20 mouse cellular contexts compared by ENCODE assay signal in the genomic region with DNA sequence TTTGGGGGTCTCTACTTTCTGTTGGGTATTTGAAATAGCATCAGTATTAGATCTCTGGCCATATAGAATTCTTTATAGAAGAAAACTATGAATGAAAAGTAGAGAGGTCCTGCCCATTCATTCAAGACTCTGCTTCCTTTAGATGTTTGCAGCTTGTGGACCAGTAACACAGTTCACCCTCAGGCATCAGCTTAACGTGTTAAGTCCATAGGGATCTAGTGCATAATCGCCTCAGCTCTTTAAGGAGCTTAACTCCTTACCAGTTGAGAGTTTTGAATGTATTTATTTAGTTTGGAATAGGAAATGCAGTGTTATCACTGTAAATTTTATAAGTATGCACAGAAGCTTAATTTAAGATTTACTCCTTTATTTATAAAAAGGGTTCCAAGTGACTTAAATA.
"Had no signal": no experiment of that assay in that cellular context is flagged by ENCODE, and none has a peak within 500 bp of the region (broad histone marks: within the 10 kb centered on the region; RNA-seq: fewer than 3 reads in every experiment).

No protein-coding gene starts in this region.

- H3K27me3 ChIP-seq: liver, embryonic 13.5 days; liver, embryonic 15.5 days; midbrain, embryonic 13.5 days; neural tube, embryonic 13.5 days; neural tube, embryonic 15.5 days had no signal

- H3K4me2 ChIP-seq: liver, embryonic 11.5 days; liver, embryonic 13.5 days; liver, embryonic 15.5 days; lung, embryonic 14.5 days; midbrain, embryonic 13.5 days; neural tube, embryonic 13.5 days; neural tube, embryonic 15.5 days had no signal

- H3K36me3 ChIP-seq: liver, embryonic 15.5 days had no signal

- H3K4me1 ChIP-seq: neural tube, embryonic 13.5 days had no signal

- H3K9ac ChIP-seq: liver, embryonic 13.5 days; liver, embryonic 15.5 days; liver, postnatal 0 days; lung, embryonic 14.5 days; midbrain, embryonic 13.5 days; neural tube, embryonic 13.5 days; neural tube, embryonic 15.5 days had no signal

- H3K9me3 ChIP-seq: liver, embryonic 13.5 days; liver, embryonic 15.5 days; midbrain, embryonic 10.5 days; midbrain, embryonic 13.5 days; neural tube, embryonic 13.5 days; neural tube, embryonic 15.5 days had no signal

- DNase-seq: liver; liver, embryonic 13.5 days; liver, postnatal 0 days; lung, embryonic 14.5 days; lung, postnatal 10 days; lung, postnatal 4 days; right cerebral cortex, adult 18-20 months; right cerebral cortex, postnatal 25 days; right cerebral cortex, postnatal 4 days; spleen, adult 18-20 months; thymus, adult 2 months; thymus, postnatal 25 days; thymus, postnatal 4 days had no signal

- ATAC-seq: liver, postnatal 0 days; midbrain, embryonic 13.5 days had no signal

- H3K4me3 ChIP-seq: liver, embryonic 13.5 days; liver, embryonic 15.5 days; midbrain, embryonic 10.5 days; midbrain, embryonic 13.5 days; myocyte; neural tube, embryonic 13.5 days; neural tube, embryonic 15.5 days had no signal

- H3K27ac ChIP-seq: liver, embryonic 13.5 days; liver, embryonic 15.5 days; midbrain, embryonic 10.5 days; midbrain, embryonic 13.5 days; neural tube, embryonic 13.5 days; neural tube, embryonic 15.5 days had no signal
